Mouse (Mus musculus): Measurements from ENCODE around the gene Twnk.

- TF ChIP-seq CTCF (IDR thresholded peaks at IDR 0.05; ENCODE audit: control insufficient read depth, insufficient read depth, low read length): no peak
- no peak for TF ChIP-seq POLR2A (IDR thresholded peaks at IDR 0.05; ENCODE audit: borderline replicate concordance, control insufficient read depth, low read depth, low read length)
These were observed 6.8 kb downstream of the Twnk start for GRCm38 (mm10) chr19:45012219-45012618.

All from bone marrow, adult 2 months (tissue).